Mouse (Mus musculus) kidney, adult 9 months (tissue): ENCODE measurements around the gene Arhgef28.
A peak's percentile ranks its signal among the peaks of the same experiment; 100 is the strongest.

Source experiments
- DNase-seq: peaks from one replicate; pipeline ENCODE4 v3.0.0; 2022

Arhgef28 gene

DNA sequence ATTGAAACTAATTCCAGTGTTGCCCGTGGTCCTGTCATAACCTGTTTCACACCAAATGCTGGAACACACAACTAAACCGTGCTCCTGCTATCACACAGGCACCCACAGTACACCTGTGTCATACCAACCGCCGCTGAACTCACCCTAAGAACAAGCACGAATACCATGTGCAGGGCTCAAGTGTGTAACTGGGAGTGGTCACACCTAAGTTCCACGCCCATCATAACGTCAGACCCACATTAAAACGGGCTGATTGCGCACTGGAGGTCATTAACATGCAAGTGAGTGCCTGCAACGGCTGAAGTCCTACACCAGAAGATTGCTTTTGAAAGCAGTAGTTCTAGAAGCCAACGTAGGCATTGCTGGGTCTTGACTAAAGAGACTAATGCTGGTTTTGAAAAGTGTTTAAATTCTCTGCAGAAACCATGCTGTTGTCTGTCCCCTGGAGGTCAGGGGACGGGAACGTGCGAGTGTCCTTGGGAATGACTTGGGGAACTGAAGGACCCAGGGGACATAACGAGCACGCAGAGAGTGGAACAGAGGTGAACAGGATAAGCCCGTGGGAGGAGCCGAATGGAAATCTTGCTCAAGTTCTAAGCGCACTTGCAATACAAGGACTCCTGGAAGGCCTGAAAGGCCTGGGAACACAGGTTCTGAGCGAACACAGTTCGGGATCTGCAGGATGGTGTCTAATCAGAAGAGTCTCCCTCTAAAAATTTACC, 22.9 kb downstream of the Arhgef28 start:
- DNase-seq = peak; percentile 63

DNA sequence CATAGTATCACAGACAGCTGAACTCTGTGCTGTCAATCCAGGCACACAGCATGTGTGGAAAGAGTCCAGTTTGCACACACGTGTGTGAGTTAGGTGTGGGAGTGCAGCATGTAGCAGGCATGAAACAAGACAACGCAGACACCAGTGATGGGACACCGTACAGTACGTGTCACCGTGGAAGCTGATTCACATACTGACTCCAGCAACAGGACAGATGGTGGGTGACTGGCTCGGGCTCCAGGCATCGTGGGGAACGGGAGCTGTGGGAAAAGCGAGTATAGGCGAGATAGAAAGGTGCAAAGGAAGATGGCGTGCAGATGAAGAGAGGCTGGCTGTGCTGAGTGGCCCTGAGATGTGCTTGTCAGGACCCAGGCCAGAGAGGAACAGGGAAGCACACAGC, 23.9 kb downstream of the Arhgef28 start:
- no peak for DNase-seq

DNA sequence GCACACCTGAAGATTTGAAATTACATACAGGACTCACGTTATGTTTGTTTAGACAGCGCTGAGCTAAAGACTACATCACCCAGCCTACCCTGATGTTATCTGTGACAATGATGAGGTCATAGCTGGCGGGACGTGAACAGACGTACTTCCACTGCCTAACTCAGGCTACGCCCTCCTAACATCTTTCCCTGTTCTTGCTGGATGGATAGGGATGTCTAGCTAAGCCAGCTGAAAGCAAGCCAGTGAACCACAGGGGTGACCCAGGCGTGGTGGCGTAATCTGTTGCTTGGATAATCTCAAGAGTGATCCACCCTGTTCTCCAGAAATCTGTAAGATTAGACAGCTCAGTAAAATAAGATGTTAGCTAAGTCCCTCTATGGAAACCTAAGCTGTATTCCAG, 25.6 kb downstream of the Arhgef28 start:
- DNase-seq = no peak

DNA sequence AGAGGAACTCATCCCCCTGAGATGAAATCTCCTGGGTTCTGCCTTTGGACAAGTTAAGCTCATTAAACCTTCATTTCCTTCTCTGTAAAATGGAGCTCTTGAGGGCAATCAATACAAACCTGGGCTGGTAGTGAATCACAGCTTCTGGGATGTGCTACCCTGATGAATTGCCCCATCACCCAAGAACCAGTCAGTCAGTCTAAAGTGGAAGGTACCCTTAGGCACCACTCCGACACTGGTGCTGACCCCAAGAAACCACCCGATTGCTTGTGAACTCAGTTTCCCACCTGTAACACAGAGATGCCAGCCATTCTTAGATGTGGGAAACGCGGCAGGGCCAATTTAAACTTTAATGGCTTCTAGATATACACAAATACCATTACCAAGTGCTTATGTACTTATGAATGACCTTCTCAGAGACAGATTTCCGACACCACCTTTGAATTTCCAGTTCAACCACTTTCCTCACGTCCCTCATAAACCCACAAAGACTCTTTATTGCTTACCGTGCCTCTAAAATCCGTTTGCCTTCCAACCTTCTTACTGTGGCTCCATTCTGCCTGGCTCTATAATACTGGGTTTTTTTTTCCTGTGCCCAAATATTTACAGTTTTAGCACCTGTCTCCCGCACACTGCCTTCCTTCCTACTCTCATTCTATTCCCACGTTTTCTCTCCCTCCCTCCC, 30.8 kb downstream of the Arhgef28 start:
- DNase-seq = no peak

DNA sequence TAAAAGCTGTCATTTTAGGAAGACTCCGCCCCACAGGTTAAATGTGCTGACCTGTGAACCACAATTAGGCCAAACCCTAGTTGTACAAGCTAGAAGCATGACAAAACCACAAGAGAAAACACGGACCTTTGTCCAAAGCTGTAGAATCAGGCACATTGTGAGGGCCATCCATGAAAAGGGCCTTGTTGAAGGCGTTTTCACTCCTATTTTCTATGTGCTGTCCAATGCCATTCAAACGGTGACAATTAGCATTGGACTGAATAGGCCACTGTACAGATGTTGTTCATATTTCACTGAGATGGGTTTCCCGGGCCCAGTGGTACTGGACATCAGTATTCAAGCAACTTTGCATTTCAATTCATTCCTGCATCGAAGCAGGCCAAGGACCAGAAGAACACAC, 33.2 kb downstream of the Arhgef28 start:
- no peak for DNase-seq

DNA sequence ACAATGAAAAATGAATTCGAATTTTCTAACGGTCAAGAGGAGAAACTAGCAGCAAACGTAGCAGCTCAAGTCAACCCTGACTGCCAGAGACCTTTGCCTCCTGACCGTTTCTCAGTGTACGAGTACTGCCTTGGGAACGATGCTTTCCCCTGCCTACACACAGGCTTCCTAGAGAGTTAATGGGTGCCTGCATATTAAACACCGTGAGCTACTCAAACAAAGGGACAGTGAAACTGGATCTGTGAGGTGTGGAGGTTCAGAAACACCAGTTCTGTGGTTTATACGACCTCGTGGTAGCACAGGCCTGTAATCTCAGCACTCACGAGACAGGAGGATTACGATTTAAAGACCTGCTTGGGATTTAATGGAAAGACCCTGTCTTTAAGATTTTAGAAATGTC, 33.9 kb downstream of the Arhgef28 start:
- no peak for DNase-seq

DNA sequence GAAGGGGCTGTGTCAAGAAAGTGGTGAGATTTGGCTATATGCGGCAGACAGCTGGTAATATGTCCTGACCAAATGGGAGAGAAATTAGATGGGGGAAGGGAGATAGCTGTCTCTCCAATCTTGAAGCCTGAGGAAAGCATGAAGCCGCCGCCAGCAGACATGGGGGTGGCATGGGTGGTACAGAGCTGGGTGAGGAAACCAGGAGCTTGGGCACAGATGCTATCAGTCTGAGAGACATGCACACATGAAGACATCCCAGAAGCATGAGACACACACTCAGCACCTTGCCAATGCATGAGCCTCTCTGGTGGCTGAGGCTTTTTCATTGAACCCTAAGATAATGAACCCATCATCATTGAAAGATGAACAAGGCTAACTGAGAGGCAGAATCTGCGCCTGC, 34.5 kb downstream of the Arhgef28 start:
- no peak for DNase-seq

DNA sequence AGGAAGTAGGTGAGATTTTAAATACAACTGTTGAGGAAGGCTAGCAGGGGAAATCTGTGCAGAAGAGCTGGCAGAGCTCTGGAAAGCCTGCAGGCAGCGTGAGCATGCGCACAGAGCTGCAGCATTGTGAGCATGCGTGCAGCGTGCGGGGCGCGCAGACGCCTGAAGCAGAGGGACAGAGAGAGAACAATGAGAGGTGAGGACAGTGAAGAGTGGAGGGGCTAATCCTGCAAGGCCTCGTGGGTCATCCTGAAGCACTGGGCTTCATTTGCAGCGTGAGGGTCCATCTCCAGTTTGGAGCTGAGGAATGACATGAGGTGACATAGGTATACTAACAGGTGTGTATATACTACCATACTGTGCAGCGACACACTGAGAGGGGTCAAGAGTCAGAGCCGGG, 35.0 kb downstream of the Arhgef28 start:
- no peak for DNase-seq

DNA sequence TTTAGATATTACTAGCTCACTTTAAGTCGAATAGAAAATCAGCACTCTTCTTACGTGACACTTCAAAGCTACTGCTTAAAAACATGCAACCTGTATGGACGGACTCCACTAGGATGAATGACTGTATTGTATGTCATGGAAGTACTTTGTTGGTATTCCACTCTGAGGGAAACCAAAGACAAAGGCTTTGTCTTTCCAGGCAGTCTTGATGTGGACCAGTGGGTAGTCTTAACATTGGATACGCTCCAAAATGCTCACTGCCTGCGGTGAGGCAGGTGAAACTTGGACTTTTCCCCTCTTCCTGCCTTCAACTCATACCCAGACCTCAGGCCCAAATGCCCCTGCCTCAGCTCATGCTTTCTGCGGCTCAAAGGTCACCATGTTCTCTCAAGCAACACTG, 41.4 kb downstream of the Arhgef28 start:
- DNase-seq = no peak

DNA sequence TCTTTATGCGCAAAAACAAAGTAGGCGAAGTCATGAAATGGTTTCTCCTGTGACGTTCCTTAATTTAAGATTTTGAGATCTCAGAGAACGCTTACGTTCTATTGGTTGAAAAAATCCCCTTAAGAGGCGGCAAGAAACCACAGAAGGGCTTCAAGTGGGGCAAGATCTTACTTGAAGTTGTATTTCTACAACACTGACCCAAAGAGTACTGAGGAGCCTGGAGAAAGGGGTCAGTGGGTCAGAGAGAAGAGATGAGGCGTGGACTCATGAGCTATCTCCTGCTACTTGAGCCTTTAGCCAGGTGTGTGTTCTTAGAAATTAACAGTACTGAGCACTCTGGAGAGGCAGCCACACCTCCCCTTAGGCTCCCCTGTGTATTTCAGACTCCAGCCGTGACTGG, 44.7 kb downstream of the Arhgef28 start:
- no peak for DNase-seq

DNA sequence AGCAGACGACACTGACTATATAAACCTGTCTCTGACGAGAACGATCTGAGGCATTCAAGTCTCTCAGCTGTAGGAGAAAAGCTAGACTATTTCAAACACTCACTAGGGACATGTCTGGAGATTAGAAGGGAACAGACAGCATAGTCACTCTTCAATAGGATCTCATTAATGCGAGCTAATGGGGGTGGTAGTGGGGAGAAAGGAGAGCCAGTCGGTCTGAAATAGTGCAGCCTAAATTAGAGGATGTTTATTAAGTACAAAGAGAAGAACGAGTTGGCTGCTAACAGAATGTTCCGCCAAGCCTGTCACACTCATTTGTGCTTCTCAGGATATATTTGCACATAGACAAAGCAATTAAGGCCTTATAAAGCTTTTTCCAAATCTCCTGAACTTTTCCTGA, 49.6 kb downstream of the Arhgef28 start:
- no peak for DNase-seq

DNA sequence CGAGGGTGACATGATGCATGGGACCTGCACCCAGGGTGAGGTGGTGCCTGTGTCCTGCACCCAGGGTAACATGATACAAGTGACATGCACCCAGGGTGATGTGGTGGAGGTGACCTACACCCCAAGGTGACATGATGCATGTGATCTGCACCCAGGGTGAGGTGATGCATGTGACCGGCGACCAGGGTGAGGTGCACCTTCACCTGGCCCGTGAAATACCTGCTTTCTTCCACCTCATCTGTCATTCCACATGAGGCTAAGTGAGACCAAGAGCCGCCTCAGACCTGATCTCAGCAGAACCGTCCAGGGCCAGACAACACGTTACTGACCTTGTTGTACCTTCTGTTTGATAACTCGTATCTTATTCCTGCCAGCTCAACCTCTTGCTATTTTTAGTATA, 53.5 kb downstream of the Arhgef28 start:
- no peak for DNase-seq

DNA sequence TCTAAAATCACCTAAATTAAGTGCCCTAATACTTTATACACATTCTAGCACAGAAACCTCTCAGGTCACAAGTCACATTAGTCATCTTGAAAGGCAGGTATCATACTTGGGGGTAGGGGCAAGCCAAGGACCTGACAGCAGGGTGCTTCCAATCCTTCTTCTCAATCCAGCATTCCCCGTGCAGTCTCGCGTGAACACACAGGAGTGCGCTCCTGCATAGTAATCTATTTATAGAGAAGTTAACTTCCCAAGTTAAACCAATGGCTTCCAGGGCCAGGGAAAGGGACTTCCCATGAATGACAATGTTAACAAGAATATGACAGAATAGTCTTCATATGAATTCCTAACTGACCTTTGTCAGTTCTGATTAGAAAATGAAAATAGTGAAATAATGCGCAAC, 58.7 kb downstream of the Arhgef28 start:
- no peak for DNase-seq

DNA sequence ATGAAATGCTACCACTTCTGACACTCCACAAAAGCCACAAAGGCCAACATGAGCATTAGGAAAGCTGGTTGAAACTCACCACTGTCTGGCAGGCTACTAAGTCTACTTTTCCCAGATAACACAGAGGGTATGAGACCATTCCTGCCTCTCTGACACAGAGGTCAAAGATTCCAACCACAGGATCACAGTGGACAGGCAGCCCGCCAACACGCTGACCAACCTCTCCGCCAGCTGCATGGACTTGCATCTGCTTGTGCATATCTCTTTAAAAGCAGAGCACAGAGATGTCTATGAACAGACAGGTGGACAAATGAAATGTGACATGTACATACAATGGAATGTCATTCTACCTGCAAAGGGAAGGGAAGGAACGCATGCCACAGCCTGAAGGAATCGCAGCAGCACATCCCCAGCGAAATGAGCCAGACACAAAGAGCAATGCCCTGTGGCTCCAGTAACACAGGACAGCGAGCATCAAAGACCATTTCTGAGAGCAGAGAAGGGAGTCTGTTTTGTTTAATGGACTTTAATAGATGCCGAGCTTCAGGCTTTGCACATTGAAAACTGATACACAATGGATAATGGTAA, 59.6 kb downstream of the Arhgef28 start:
- DNase-seq = no peak

DNA sequence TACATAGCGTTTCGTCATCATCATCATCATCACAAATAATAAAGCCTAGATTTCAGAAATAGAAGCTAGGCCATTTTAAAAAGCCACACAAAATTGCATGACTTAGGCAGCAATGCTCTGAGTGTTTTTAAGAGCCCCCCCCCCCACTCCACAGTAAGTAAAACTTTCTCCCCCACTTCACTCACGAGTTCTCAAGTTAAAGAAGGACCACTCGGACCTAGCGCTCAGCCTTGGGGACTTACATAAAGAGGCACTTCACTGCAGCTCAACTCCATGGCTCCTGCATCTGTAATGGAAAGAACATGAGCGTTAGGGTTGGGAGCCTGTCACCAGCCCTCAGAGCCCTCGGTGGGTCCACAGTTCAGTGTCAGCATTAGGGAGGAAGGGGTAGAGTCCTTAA, 60.9 kb downstream of the Arhgef28 start:
- DNase-seq = no peak

DNA sequence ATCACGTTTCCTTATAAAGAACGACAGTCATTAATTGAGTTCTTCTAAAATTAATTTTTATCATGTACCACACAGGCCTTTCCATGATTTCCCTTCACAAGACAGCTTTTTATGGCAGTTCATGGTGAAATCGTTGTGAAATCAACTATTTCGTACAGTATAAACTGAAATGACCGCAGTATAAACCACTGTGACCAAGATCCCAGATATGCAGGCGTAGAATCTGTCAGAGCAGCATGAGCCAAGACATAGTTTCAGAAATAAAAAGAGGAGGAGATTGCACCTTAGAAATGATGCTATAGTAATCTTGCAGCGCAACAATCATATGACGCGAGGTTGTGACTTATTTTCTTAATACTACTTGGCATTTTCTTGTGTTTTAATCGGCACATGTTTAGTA, 63.2 kb downstream of the Arhgef28 start:
- no peak for DNase-seq

DNA sequence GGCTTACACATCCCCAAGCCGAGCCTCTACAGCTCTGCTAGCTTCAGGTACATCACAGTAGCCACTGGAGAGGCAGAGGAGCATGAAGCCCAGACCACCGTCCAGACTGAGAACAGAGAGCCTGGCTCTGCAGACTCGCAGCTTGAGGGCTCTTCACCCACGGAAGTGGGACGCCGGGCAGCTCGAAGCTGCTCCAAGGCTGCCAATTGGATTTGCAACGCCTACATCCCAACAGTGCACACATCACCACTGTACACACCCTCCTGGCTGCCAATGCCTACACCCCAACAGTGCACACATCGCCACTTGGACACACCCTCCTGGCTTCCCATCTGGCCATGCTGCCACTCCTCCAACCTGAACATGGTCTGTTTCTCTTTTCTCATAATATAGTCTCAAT, 65.6 kb downstream of the Arhgef28 start:
- DNase-seq = no peak

DNA sequence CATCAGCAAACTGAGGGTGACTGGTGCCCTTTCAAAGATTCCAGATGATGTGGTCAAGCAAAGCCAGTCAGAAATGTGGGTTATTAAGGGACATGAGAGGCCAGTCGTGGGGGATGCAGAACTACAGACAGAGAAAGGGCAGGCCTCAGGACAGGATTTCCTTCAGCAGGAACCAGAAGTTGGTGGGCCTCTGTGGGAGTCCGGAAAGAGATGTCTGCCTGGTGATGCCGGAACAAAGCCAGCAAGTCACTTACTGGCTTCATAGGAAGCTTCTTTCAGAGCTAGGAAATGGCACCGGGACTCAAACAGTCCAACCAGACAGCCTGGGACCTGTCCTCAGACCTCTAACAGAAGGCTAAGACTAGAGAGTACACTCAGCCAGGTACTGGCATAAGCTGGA, 67.5 kb downstream of the Arhgef28 start:
- peak; percentile 24 for DNase-seq

DNA sequence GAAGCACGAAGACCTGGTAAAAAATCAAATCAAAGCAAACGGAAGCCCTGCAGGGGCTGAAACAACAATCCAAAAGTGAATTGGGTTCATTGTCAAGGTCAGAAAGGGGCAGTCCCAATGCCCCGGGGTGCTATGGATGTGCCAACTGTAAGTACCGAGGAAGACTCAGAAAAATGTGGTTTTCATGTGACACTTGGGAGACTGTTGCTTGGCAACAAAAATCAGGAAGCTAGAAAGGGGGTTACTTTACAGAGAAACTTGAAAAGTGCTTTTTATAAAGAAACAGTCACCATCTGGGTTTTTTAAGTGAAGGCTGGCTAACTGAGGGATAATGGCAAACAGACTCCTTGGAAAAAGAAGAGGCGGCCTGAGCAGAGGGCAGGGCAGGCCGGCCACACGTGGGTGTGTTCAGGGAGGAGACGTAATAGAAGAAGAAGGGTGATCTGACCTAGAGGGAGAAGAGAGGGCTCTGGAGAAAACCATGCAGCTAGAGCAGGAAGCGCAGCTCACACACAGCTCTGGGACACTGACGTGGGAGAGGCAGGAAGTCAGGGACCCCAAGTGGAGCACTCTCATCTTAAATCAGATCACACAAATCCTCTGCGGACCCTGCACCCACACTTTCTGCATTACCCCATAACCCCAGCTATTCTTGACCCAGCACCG, 70.2 kb downstream of the Arhgef28 start:
- DNase-seq = no peak

DNA sequence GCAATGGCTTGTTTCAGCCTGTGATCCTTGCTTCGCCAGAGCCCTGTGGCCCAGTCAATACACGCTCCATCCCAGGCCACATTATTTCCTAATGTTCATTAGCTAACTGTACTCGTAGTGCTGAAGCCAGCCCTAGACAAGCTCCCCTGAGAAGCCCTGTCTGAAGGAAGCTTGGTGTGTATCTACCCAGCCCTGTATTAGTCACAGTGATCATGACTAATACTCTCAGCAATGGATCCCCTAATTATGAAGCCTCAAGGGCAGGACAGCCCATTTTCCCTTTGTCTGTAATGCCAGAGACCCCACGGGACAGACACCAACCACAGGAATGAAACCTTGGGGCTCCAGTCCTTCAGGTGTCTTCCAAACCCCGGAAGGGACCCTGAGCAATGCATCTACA, 73.3 kb downstream of the Arhgef28 start:
- DNase-seq = no peak

DNA sequence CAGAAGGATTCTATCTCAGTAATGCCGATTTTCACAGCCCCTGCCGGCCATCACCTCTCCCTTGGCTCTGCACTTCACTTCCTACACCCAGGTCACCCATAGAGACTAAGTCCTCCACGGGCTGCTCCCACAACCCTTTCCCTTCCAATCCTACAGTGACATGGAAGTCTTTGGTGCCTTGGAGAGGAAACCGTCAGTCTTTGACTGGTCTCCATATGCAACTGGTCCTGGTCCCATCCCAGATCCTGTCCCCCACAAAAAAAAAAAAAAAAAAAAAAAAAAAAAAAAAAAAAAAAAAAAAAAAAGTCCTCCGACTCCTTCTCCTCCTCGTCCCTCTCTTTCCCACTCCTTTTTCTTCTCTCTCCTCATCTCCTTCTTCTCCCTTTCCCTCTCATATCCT, 74.0 kb downstream of the Arhgef28 start:
- DNase-seq = no peak

DNA sequence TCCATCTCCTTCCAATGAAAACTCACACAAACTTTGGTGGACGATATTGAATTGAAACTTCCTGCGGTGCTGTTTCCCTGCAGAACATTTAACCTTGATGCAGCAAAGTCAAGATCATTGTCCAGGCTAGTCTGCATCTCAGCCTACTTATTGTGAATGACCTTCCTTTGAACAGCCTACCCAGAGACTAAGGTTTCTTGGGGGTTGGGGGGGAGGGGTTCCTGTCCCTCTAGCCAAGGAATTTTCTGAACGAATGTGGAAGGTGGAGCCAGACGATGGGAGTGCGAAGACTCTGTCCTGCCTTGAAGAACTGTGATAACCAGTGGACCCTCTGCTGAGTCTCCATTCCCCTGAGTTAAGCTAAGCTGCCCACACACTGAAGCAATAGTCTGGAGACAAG, 80.6 kb downstream of the Arhgef28 start:
- no peak for DNase-seq

DNA sequence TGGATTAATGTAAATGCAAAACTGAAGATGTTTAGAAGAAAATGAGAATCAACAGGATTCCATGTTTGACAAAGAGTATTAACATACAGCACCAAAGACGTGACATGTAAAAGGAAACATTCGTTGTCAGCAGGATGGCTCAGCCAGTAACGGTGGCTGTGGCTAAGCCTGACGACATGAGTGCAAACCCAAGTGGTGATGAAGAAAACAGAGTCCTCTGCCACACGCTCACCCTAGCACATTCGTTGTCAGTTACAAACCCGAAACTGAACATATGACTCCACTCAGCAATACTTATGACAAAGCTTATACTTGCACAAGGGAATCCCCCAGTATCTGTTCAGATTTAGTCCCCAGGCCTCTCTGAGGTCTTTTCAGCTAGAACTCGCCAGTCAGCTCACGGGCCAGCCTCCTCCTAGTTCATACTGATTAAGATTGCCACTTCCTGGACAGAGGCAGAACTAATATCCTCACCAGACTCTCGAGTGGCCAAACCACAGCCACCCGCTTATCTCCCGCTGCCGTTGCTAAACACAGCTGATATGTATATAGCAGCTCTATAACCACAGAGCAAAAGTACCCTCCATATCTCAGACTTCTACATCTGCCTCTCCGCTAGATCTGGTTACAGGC, 82.0 kb downstream of the Arhgef28 start:
- no peak for DNase-seq

DNA sequence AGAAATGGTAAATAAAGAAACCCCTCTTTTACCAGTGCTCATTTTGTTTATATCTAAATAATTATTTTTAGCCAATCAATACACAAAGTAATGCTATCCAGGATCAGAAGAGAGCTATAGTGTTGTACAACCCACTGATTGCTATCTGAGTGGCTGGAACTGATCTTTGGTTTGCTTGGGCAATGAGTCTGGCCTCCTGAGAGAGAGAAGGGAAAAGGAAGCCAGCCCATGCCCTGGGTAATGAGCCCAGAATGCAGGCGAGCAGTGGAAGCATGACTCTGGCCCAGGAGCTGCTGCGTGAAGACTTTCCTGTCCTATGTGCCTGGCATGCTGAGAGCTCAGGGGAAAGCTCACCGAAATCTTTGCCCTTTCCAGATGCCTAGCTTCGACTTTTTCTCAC, 83.5 kb downstream of the Arhgef28 start:
- no peak for DNase-seq
